ENCODE assay signal across 13 mouse cellular contexts in genomic region chr13:77047179-77047931, GRCm38 (mm10).
DNase-seq lines count a peak whose midpoint lies in the region; TF ChIP-seq lines count a peak whose summit lies in the region.
"Had no signal": no experiment of that assay in that cellular context is flagged by ENCODE, and none has a peak within 500 bp of the region (broad histone marks: within the 10 kb centered on the region; RNA-seq: fewer than 3 reads in every experiment).

No protein-coding gene starts in this region.

- H3K36me3 ChIP-seq in kidney, adult 2 months (ENCODE audit: control insufficient read depth, insufficient read depth, low read length) = no peaks in the 10 kb centered on the region
- H3K36me3 ChIP-seq: neural tube, embryonic 13.5 days had no signal

- no peak overlapping the region for H3K4me3 ChIP-seq in kidney, adult 2 months (ENCODE audit: insufficient read depth, low read depth, low read length)
- H3K4me3 ChIP-seq: embryonic facial prominence, embryonic 12.5 days; heart, adult 2 months; liver, embryonic 13.5 days; neural tube, embryonic 13.5 days had no signal

- no peak for TF ChIP-seq CTCF in kidney, adult 2 months (conservative IDR thresholded peaks at IDR 0.05; ENCODE audit: insufficient read depth, insufficient read length, low read depth, low read length)

- no peaks in the 10 kb centered on the region for H3K4me1 ChIP-seq in kidney, adult 2 months (ENCODE audit: control insufficient read depth, insufficient read depth, low read length)
- H3K4me1 ChIP-seq: embryonic facial prominence, embryonic 12.5 days; liver, embryonic 13.5 days had no signal

- no peak for TF ChIP-seq POLR2A in kidney, adult 2 months (IDR thresholded peaks at IDR 0.05; ENCODE audit: low read depth, low read length)

- intact Hi-C loops in left cerebral cortex, postnatal 25 days (cut with DNase I) = loop anchor here (5.0 kb wide), 1 partner anchor 1155 kb away; no protein-coding TSS in a partner anchor

- 76% methylated on average over 6 of the region's 6 CpGs for WGBS in kidney, adult 2 months

- H3K27ac ChIP-seq in kidney, adult 2 months (ENCODE audit: insufficient read depth, low read depth, low read length) = no peak overlapping the region
- H3K27ac ChIP-seq: embryonic facial prominence, embryonic 12.5 days; heart, adult 2 months; liver, embryonic 13.5 days; neural tube, embryonic 13.5 days had no signal

- peak; percentile 25 for DNase-seq in kidney, postnatal 10 days
- DNase-seq in kidney, adult 2 months = no peak
- peak; percentile 71 for DNase-seq in brain, adult 2 months (ENCODE audit: low read depth, low spot score)
- DNase-seq in cerebellum, postnatal 14 days = peak; percentile 39 to 59
- DNase-seq in left cerebral cortex, postnatal 25 days (ENCODE audit: low spot score in 2 of 2) = peak; percentile 23 to 69
- no peak for DNase-seq in testis, postnatal 14 days (ENCODE audit: low spot score)
- DNase-seq in embryo, embryonic 11 days = no peak
- DNase-seq in adrenal gland, adult 18-20 months (ENCODE audit: low spot score in 2 of 2) = no peak
- DNase-seq: adrenal gland, postnatal 14 days; heart, adult 2 months; liver, embryonic 13.5 days had no signal

- H3K27me3 ChIP-seq in kidney, adult 2 months (replicated peaks; ENCODE audit: control insufficient read depth, insufficient read depth, low read length) = no peaks in the 10 kb centered on the region
- H3K27me3 ChIP-seq: embryonic facial prominence, embryonic 12.5 days; liver, embryonic 13.5 days; neural tube, embryonic 13.5 days had no signal

Comparison
In these comparisons a context has a peak if more than half of its experiments do, and no peak if none do; other contexts are left out.
1. DNase-seq: peak in kidney, postnatal 10 days (single experiment), brain, adult 2 months (single experiment), cerebellum, postnatal 14 days (2 of 2) and left cerebral cortex, postnatal 25 days (2 of 2); none in kidney, adult 2 months (single experiment), testis, postnatal 14 days (single experiment), embryo, embryonic 11 days (single experiment) and adrenal gland, adult 18-20 months (0 of 2).